In the genomic region with DNA sequence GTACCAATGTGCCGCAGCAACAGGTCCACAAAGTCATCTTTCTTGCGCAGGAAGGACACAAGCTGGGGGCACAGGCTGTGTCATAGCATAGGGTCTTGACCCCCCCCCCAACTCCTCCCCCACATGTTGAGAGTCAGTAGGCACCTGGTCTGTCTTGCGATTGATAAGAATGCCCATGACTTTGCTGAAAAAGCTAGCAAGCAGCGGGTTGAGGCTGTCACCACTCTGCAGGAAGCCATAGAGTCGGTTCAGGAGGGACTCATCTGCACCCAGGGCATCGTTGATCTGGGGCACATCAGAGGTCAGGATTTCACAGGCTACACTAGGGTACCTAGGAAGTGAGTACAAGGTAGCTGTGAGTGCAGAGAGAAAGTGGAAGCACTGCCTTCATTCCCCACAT, we compare ENCODE assay signal across 29 mouse cellular contexts. TPM values are rescaled to one million over a fixed set of nuclear protein-coding genes. Genes with fewer than 3 reads are reported as not detected.
DNase-seq lines count a peak whose midpoint lies in the region; ATAC-seq and TF ChIP-seq lines count a peak whose summit lies in the region.
"Had no signal": no experiment of that assay in that cellular context is flagged by ENCODE, and none has a peak within 500 bp of the region (broad histone marks: within the 10 kb centered on the region; RNA-seq: fewer than 3 reads in every experiment).

No protein-coding gene starts in this region.

- no peaks in the 10 kb centered on the region for H3K9me3 ChIP-seq in liver, embryonic 12.5 days (replicated peaks)
- H3K9me3 ChIP-seq in liver, postnatal 0 days (ENCODE audit: low read length) = no peaks in the 10 kb centered on the region
- H3K9me3 ChIP-seq in liver, embryonic 14.5 days (ENCODE audit: control insufficient read depth, low read length) = no peaks in the 10 kb centered on the region
- H3K9me3 ChIP-seq in forebrain, embryonic 11.5 days (ENCODE audit: control insufficient read depth, low read length) = no peaks in the 10 kb centered on the region
- H3K9me3 ChIP-seq: embryonic facial prominence, embryonic 12.5 days; embryonic facial prominence, embryonic 15.5 days; forebrain, embryonic 13.5 days; G1E; hindbrain, embryonic 12.5 days had no signal

- H3K27me3 ChIP-seq in liver, embryonic 12.5 days (replicated peaks) = no peaks in the 10 kb centered on the region
- H3K27me3 ChIP-seq in liver, postnatal 0 days (ENCODE audit: insufficient read depth, low read length) = no peaks in the 10 kb centered on the region
- no peaks in the 10 kb centered on the region for H3K27me3 ChIP-seq in liver, embryonic 14.5 days (ENCODE audit: control insufficient read depth, insufficient read depth, low read length)
- H3K27me3 ChIP-seq in forebrain, embryonic 11.5 days (ENCODE audit: control insufficient read depth, insufficient read depth, low read length) = no peaks in the 10 kb centered on the region
- H3K27me3 ChIP-seq: CH12.LX; embryonic facial prominence, embryonic 12.5 days; embryonic facial prominence, embryonic 15.5 days; forebrain, embryonic 13.5 days; hindbrain, embryonic 12.5 days; Patski had no signal

- TF ChIP-seq CTCF in liver, postnatal 0 days (IDR thresholded peaks at IDR 0.05; ENCODE audit: low read depth) = no peak
- no peak for TF ChIP-seq CTCF in liver, embryonic 14.5 days (IDR thresholded peaks at IDR 0.05; ENCODE audit: low read depth)

- 35% methylated on average over 6 of the region's 6 CpGs for WGBS in liver, embryonic 12.5 days (ENCODE audit: insufficient replicate concordance)
- 64% methylated on average over 6 of the region's 6 CpGs for WGBS in liver, postnatal 0 days (ENCODE audit: insufficient replicate concordance)
- WGBS in liver, embryonic 14.5 days (ENCODE audit: insufficient replicate concordance) = 35% methylated on average over 6 of the region's 6 CpGs
- WGBS in forebrain, embryonic 11.5 days = 92% methylated on average over 6 of the region's 6 CpGs

- H3K4me3 ChIP-seq in liver, embryonic 12.5 days = no peak overlapping the region
- H3K4me3 ChIP-seq in liver, postnatal 0 days (ENCODE audit: low read depth, low read length) = no peak overlapping the region
- no peak overlapping the region for H3K4me3 ChIP-seq in liver, embryonic 14.5 days (ENCODE audit: insufficient read depth in 1 of 2, low read depth in 2 of 2, low read length in 2 of 2)
- H3K4me3 ChIP-seq in forebrain, embryonic 11.5 days (ENCODE audit: low read depth, low read length) = no peak overlapping the region
- H3K4me3 ChIP-seq: embryonic facial prominence, embryonic 12.5 days; embryonic facial prominence, embryonic 15.5 days; erythroblast, embryonic 14.5 days; forebrain, embryonic 13.5 days; gastrocnemius, adult 2 months; hindbrain, embryonic 12.5 days had no signal

- DNase-seq in liver, postnatal 0 days = no peak
- peak; percentile 4 for DNase-seq in thymus, postnatal 4 days
- no peak for DNase-seq in thymus, postnatal 10 days (ENCODE audit: low spot score in 2 of 2)
- DNase-seq in liver, embryonic 14.5 days (ENCODE audit: low read depth in 3 of 3, low spot score in 3 of 3) = no peak
- DNase-seq in forebrain, embryonic 11.5 days (ENCODE audit: low spot score) = no peak
- no peak for DNase-seq in retina, embryonic 14.5 days (ENCODE audit: low spot score)
- DNase-seq: adrenal gland, postnatal 10 days; adrenal gland, postnatal 36 days; B cell, adult 2 months; cerebellum, adult 18-20 months; cerebellum, adult 9-10 months; cerebellum, postnatal 14 days; gastrocnemius, adult 2 months; gastrocnemius, postnatal 14 days; heart, adult 11 months had no signal

- no peak overlapping the region for H3K4me2 ChIP-seq in liver, embryonic 12.5 days
- no peak overlapping the region for H3K4me2 ChIP-seq in liver, postnatal 0 days (ENCODE audit: low read depth, low read length)
- H3K4me2 ChIP-seq in liver, embryonic 14.5 days (ENCODE audit: low read depth) = no peak overlapping the region
- H3K4me2 ChIP-seq in forebrain, embryonic 11.5 days (ENCODE audit: low read depth, low read length, severe bottlenecking) = no peak overlapping the region
- H3K4me2 ChIP-seq: embryonic facial prominence, embryonic 12.5 days; embryonic facial prominence, embryonic 15.5 days; forebrain, embryonic 13.5 days; heart, embryonic 11.5 days; hindbrain, embryonic 12.5 days had no signal

- ATAC-seq in liver, embryonic 12.5 days = peak; percentile 52; the same call in 1 of the 2 replicates
- no peak for ATAC-seq in liver, postnatal 0 days
- ATAC-seq in liver, embryonic 14.5 days (ENCODE audit: insufficient read depth) = peak; percentile 44
- ATAC-seq in forebrain, embryonic 11.5 days (replicated peaks; ENCODE audit: low FRiP score) = no peak
- ATAC-seq: forebrain, embryonic 13.5 days; forebrain, embryonic 16.5 days; hindbrain, postnatal 0 days; Patski had no signal

- peaks cover 93% of the 10 kb centered on the region for H3K36me3 ChIP-seq in liver, embryonic 12.5 days
- H3K36me3 ChIP-seq in liver, postnatal 0 days (replicated peaks; ENCODE audit: insufficient read depth, low read length) = peaks cover 73% of the 10 kb centered on the region
- H3K36me3 ChIP-seq in liver, embryonic 14.5 days (replicated peaks; ENCODE audit: control insufficient read depth, insufficient read depth, low read depth) = peaks cover 73% of the 10 kb centered on the region
- H3K36me3 ChIP-seq in forebrain, embryonic 11.5 days (ENCODE audit: control insufficient read depth, insufficient read depth, low read length) = peaks cover 12% of the 10 kb centered on the region

- H3K4me1 ChIP-seq in liver, embryonic 12.5 days = peaks cover 41% of the 10 kb centered on the region
- peaks cover 11% of the 10 kb centered on the region for H3K4me1 ChIP-seq in liver, postnatal 0 days (ENCODE audit: insufficient read depth)
- peaks cover 0 to 15% of the 10 kb centered on the region in 2 experiments; a peak in 2 of 4 replicates for H3K4me1 ChIP-seq in liver, embryonic 14.5 days (replicated peaks; ENCODE audit: control insufficient read depth in 2 of 2, insufficient read depth in 2 of 2, low read length in 1 of 2)
- H3K4me1 ChIP-seq in forebrain, embryonic 11.5 days (replicated peaks; ENCODE audit: control insufficient read depth, insufficient read depth, low read length) = no peaks in the 10 kb centered on the region
- H3K4me1 ChIP-seq: embryonic facial prominence, embryonic 12.5 days; embryonic facial prominence, embryonic 15.5 days; forebrain, embryonic 13.5 days; hindbrain, embryonic 12.5 days had no signal

- peak overlapping the region; percentile 51 for H3K27ac ChIP-seq in liver, embryonic 12.5 days
- H3K27ac ChIP-seq in liver, postnatal 0 days (ENCODE audit: low read depth) = no peak overlapping the region
- H3K27ac ChIP-seq in liver, embryonic 14.5 days = no peak overlapping the region
- no peak overlapping the region for H3K27ac ChIP-seq in forebrain, embryonic 11.5 days (ENCODE audit: low read depth, low read length)
- H3K27ac ChIP-seq: embryonic facial prominence, embryonic 12.5 days; embryonic facial prominence, embryonic 15.5 days; forebrain, embryonic 13.5 days; gastrocnemius, adult 2 months; hindbrain, embryonic 12.5 days; hindbrain, postnatal 0 days had no signal

- no peak for TF ChIP-seq EP300 in liver, postnatal 0 days (IDR thresholded peaks at IDR 0.05; ENCODE audit: low read depth)
- TF ChIP-seq EP300 in liver, embryonic 14.5 days (IDR thresholded peaks at IDR 0.05; ENCODE audit: low read depth) = no peak

- H3K9ac ChIP-seq in liver, embryonic 12.5 days = peak overlapping the region; percentile 19
- H3K9ac ChIP-seq in liver, postnatal 0 days (replicated peaks) = no peak overlapping the region
- H3K9ac ChIP-seq in liver, embryonic 14.5 days (replicated peaks) = no peak overlapping the region
- no peak overlapping the region for H3K9ac ChIP-seq in forebrain, embryonic 11.5 days (ENCODE audit: low read length)
- H3K9ac ChIP-seq: embryonic facial prominence, embryonic 12.5 days; embryonic facial prominence, embryonic 15.5 days; forebrain, embryonic 13.5 days; hindbrain, embryonic 12.5 days had no signal

RNA-seq across cellular contexts. Expression of a gene that starts 12.0 kb away (rescaled TPM):
- polyA plus RNA-seq in liver, embryonic 12.5 days (2016; fragmentation: Nextera tagmentation; extraction: Ambion mirVana) = 25.7 and 26.1 TPM in 2 replicates
- polyA plus RNA-seq in liver, postnatal 0 days (2015; fragmentation: Nextera tagmentation; extraction: Ambion mirVana) = 31.8 and 35.4 TPM in 2 replicates
- polyA plus RNA-seq in liver, embryonic 14.5 days (2012; rRNA removed) = 36.4 and 51.0 TPM in 2 replicates
- 30.5 and 32.9 TPM in 2 replicates for polyA plus RNA-seq in liver, embryonic 14.5 days (2014; fragmentation: Nextera tagmentation; extraction: Ambion mirVana)
- 2.3 and 3.4 TPM in 2 replicates for polyA plus RNA-seq in forebrain, embryonic 11.5 days (2014; fragmentation: Nextera tagmentation; extraction: Ambion mirVana)

RNA-seq across cellular contexts. Expression of a gene that starts 15.6 kb away (rescaled TPM):
- 12.0 and 12.7 TPM in 2 replicates for polyA plus RNA-seq in liver, embryonic 12.5 days (2016; fragmentation: Nextera tagmentation; extraction: Ambion mirVana)
- polyA plus RNA-seq in liver, postnatal 0 days (2015; fragmentation: Nextera tagmentation; extraction: Ambion mirVana) = 3.8 and 4.5 TPM in 2 replicates
- 30.8 and 33.6 TPM in 2 replicates for polyA plus RNA-seq in liver, embryonic 14.5 days (2012; rRNA removed)
- 4.3 and 5.1 TPM in 2 replicates for polyA plus RNA-seq in liver, embryonic 14.5 days (2014; fragmentation: Nextera tagmentation; extraction: Ambion mirVana)
- polyA plus RNA-seq in forebrain, embryonic 11.5 days (2014; fragmentation: Nextera tagmentation; extraction: Ambion mirVana) = 6.6 and 7.1 TPM in 2 replicates

RNA-seq across cellular contexts. Expression of a gene that starts 39.4 kb away (rescaled TPM):
- not detected in 2 replicates for polyA plus RNA-seq in liver, embryonic 12.5 days (2016; fragmentation: Nextera tagmentation; extraction: Ambion mirVana)
- not detected in 2 replicates for polyA plus RNA-seq in liver, postnatal 0 days (2015; fragmentation: Nextera tagmentation; extraction: Ambion mirVana)
- polyA plus RNA-seq in liver, embryonic 14.5 days (2012; rRNA removed) = not detected in 2 replicates
- not detected in 2 replicates for polyA plus RNA-seq in liver, embryonic 14.5 days (2014; fragmentation: Nextera tagmentation; extraction: Ambion mirVana)
- polyA plus RNA-seq in forebrain, embryonic 11.5 days (2014; fragmentation: Nextera tagmentation; extraction: Ambion mirVana) = not detected in 2 replicates
- polyA plus RNA-seq: embryonic facial prominence, embryonic 12.5 days; embryonic facial prominence, embryonic 15.5 days; erythroblast, embryonic 14.5 days; G1E; heart, embryonic 11.5 days; heart, embryonic 14.5 days; heart, postnatal 0 days; Patski had no signal

RNA-seq across cellular contexts. Expression of a gene that starts 41.6 kb away (rescaled TPM):
- 90.8 and 95.6 TPM in 2 replicates for polyA plus RNA-seq in liver, embryonic 12.5 days (2016; fragmentation: Nextera tagmentation; extraction: Ambion mirVana)
- polyA plus RNA-seq in liver, postnatal 0 days (2015; fragmentation: Nextera tagmentation; extraction: Ambion mirVana) = 27.6 and 33.1 TPM in 2 replicates
- polyA plus RNA-seq in liver, embryonic 14.5 days (2012; rRNA removed) = 28.2 and 38.5 TPM in 2 replicates
- polyA plus RNA-seq in liver, embryonic 14.5 days (2014; fragmentation: Nextera tagmentation; extraction: Ambion mirVana) = 56.7 and 60.6 TPM in 2 replicates
- 115 TPM in 2 replicates for polyA plus RNA-seq in forebrain, embryonic 11.5 days (2014; fragmentation: Nextera tagmentation; extraction: Ambion mirVana)

RNA-seq across cellular contexts. Expression of a gene that starts 47.2 kb away (rescaled TPM):
- 0.19 and 0.29 TPM in 2 replicates for polyA plus RNA-seq in liver, embryonic 12.5 days (2016; fragmentation: Nextera tagmentation; extraction: Ambion mirVana)
- not detected in 2 replicates for polyA plus RNA-seq in liver, postnatal 0 days (2015; fragmentation: Nextera tagmentation; extraction: Ambion mirVana)
- polyA plus RNA-seq in liver, embryonic 14.5 days (2012; rRNA removed) = 0.39 and 0.54 TPM in 2 replicates
- polyA plus RNA-seq in liver, embryonic 14.5 days (2014; fragmentation: Nextera tagmentation; extraction: Ambion mirVana) = not detected in 2 replicates
- polyA plus RNA-seq in forebrain, embryonic 11.5 days (2014; fragmentation: Nextera tagmentation; extraction: Ambion mirVana) = 2.8 and 3.1 TPM in 2 replicates
- polyA plus RNA-seq: G1E had no signal

Comparison
In these comparisons a context has a peak if more than half of its experiments do, and no peak if none do; other contexts are left out.
1. ATAC-seq: peak in liver, embryonic 12.5 days (single experiment) and liver, embryonic 14.5 days (single experiment); none in liver, postnatal 0 days (single experiment) and forebrain, embryonic 11.5 days (single experiment).